Mouse (Mus musculus) limb, embryonic 14.5 days (tissue): ENCODE results near the gene Rab31. TPM values are rescaled to one million over a fixed set of nuclear protein-coding genes. Genes with fewer than 3 reads are reported as not detected.

Experiments used
- ATAC-seq: fragments of 200-750 bp; cut with Nextera tagmentation; 2 replicates; pipeline ENCODE4 v1.8.0; 2017; ENCODE audit warnings: low read depth, moderate number of reproducible peaks, moderate TSS enrichment; ENCODE audit not compliant: low FRiP score
- DNase-seq: peaks from one replicate; pipeline ENCODE4 v3.0.0-alpha.2; 2015; ENCODE audit warnings: low spot score
- H3K27ac ChIP-seq: fragments of 300-500 bp; sonication (generic); replicated peaks from 2 replicates; pipeline ENCODE4 v1.5.1; 2014; ENCODE audit warnings: low read depth, mild to moderate bottlenecking, low read length, moderate library complexity, mixed read lengths
- H3K27me3 ChIP-seq: fragments of 300-500 bp; sonication (generic); 2 replicates; pipeline ENCODE4 v1.6.1; 2014; ENCODE audit warnings: low read length, mixed read lengths; ENCODE audit not compliant: control insufficient read depth, insufficient read depth
- H3K36me3 ChIP-seq: fragments of 300-500 bp; sonication (generic); 2 replicates; pipeline ENCODE4 v1.6.1; 2014; ENCODE audit warnings: mild to moderate bottlenecking, low read length, moderate library complexity, mixed read lengths; ENCODE audit not compliant: control insufficient read depth, insufficient read depth
- H3K4me1 ChIP-seq: fragments of 300-500 bp; sonication (generic); 2 replicates; pipeline ENCODE4 v1.6.1; 2014; ENCODE audit warnings: antibody characterized with exemption, low read length, mixed read lengths; ENCODE audit not compliant: control insufficient read depth, insufficient read depth
- H3K4me2 ChIP-seq: fragments of 300-500 bp; sonication (generic); replicated peaks from 2 replicates; pipeline ENCODE4 v1.6.1; 2014; ENCODE audit warnings: low read depth, mild to moderate bottlenecking, low read length, moderate library complexity; ENCODE audit not compliant: severe bottlenecking
- H3K4me3 ChIP-seq: fragments of 300-500 bp; sonication (generic); replicated peaks from 2 replicates; pipeline ENCODE4 v1.5.1; 2014; ENCODE audit warnings: low read length
- H3K9ac ChIP-seq: fragments of 300-500 bp; sonication (generic); 2 replicates; pipeline ENCODE4 v1.6.1; 2014; ENCODE audit warnings: mild to moderate bottlenecking, low read depth, low read length, moderate library complexity; ENCODE audit not compliant: severe bottlenecking
- H3K9me3 ChIP-seq: fragments of 300-500 bp; sonication (generic); 2 replicates; pipeline ENCODE4 v1.6.1; 2016; ENCODE audit warnings: low read length; ENCODE audit not compliant: control insufficient read depth
- POLR2A ChIP-seq: fragments of 200-500 bp; IDR thresholded peaks from 2 replicates; pipeline ENCODE4 v1.8.0; 2012; ENCODE audit warnings: inconsistent platforms, mild to moderate bottlenecking, moderate library complexity, borderline replicate concordance; ENCODE audit not compliant: insufficient read depth, insufficient read length; ENCODE audit errors: extremely low read depth
- WGBS: fragments of 180-500 bp; shearing (Covaris S2); extraction: QIAGEN DNeasy Blood & Tissue Kit; methylation state at CpG from one replicate; pipeline ENCODE4 v1.1.7; 2014; 5-methylcytosine and 5-hydroxymethylcytosine counted together
- polyA plus RNA-seq, 2 experiments: library from polyadenylated mRNA; depleted of rRNA in 1 of 2; stranded (reverse) in 1 of 2; unstranded in 1 of 2; fragments of >200 nt; fragmentation: Nextera tagmentation in 1 of 2; extraction: Ambion mirVana in 1 of 2; gene quantifications; 2 replicates each; pipeline versions ENCODE4 v1.2.1 to v1.2.3; 2012 to 2014

The Rab31 gene
- polyA plus RNA-seq, 2 experiments: 36.3 to 67.8 TPM

GRCm38 (mm10) chr17:65613463-65614412 lies 158.8 kb downstream of the Rab31 start, which contains the start of gene Vapa:
Gene Vapa, minus strand, starts transcription at chr17:65613555.
- WGBS: 3% methylated on average over 72 of the region's 85 CpGs
- H3K36me3 ChIP-seq: no peaks in the 10 kb centered on the region
- DNase-seq: peak; percentile 96
- H3K27me3 ChIP-seq: no peaks in the 10 kb centered on the region
- peak within 1 kb of the TSS; percentile 71 for H3K4me2 ChIP-seq
- H3K27ac ChIP-seq: peak within 1 kb of the TSS; percentile 99
- H3K4me1 ChIP-seq: peaks cover 24% of the 10 kb centered on the region
- H3K9ac ChIP-seq: peak within 1 kb of the TSS; percentile 96
- peak; percentile 74; the same call in 1 of the 2 replicates for TF ChIP-seq POLR2A
- peak within 1 kb of the TSS; percentile 96 for H3K4me3 ChIP-seq
- no peaks in the 10 kb centered on the region for H3K9me3 ChIP-seq
- ATAC-seq: peak; percentile 92

GRCm38 (mm10) chr17:65613142-65613462 lies 159.4 kb downstream of the Rab31 start:
- no peak for TF ChIP-seq POLR2A
- H3K36me3 ChIP-seq: no peaks in the 10 kb centered on the region
- ATAC-seq (peak; percentile 59), DNase-seq (no peak)
- H3K4me3 ChIP-seq: peak overlapping the region; percentile 96
- WGBS: 2% methylated on average over 28 of the region's 42 CpGs
- H3K9me3 ChIP-seq: no peaks in the 10 kb centered on the region
- H3K4me2 ChIP-seq: peak overlapping the region; percentile 71; the same call in 1 of the 2 replicates
- H3K9ac ChIP-seq: peak overlapping the region; percentile 96
- no peaks in the 10 kb centered on the region for H3K27me3 ChIP-seq
- H3K27ac ChIP-seq: peak overlapping the region; percentile 99
- peaks cover 26% of the 10 kb centered on the region for H3K4me1 ChIP-seq

GRCm38 (mm10) chr17:65612391-65613141 lies 160.0 kb downstream of the Rab31 start:
- Histone ChIP-seq H3K4me3 (peak overlapping the region; percentile 96), H3K27ac (peak overlapping the region; percentile 99), H3K4me1 (peaks cover 30% of the 10 kb centered on the region), H3K9me3 (no peaks in the 10 kb centered on the region), H3K27me3 (no peaks in the 10 kb centered on the region), H3K9ac (peak overlapping the region; percentile 96), H3K36me3 (no peaks in the 10 kb centered on the region), H3K4me2 (peak overlapping the region; percentile 71)
- ATAC-seq (peak; percentile 19), DNase-seq (no peak)
- WGBS: under 1% methylated on average over 58 of the region's 91 CpGs
- no peak for TF ChIP-seq POLR2A

GRCm38 (mm10) chr17:65611721-65612120 lies 160.8 kb downstream of the Rab31 start:
- 7% methylated on average over 4 of the region's 4 CpGs for WGBS
- DNase-seq: peak; percentile 13

GRCm38 (mm10) chr17:65608743-65609142 lies 163.8 kb downstream of the Rab31 start:
- H3K4me3 ChIP-seq: no peak overlapping the region
- no peak overlapping the region for H3K4me2 ChIP-seq
- H3K27me3 ChIP-seq: no peaks in the 10 kb centered on the region
- H3K36me3 ChIP-seq: no peaks in the 10 kb centered on the region
- ATAC-seq (no peak), DNase-seq (no peak)
- WGBS: 78% methylated on average over 5 of the region's 5 CpGs
- no peak overlapping the region for H3K9ac ChIP-seq
- H3K4me1 ChIP-seq: peaks cover 27% of the 10 kb centered on the region
- no peak for TF ChIP-seq POLR2A
- H3K9me3 ChIP-seq: no peaks in the 10 kb centered on the region
- no peak overlapping the region for H3K27ac ChIP-seq

More at GRCm38 (mm10) chr17:65611721-65612120, 160.8 kb downstream of the Rab31 start:
- TF ChIP-seq POLR2A: no peak
- H3K4me3 ChIP-seq: peak overlapping the region; percentile 96
- no peaks in the 10 kb centered on the region for H3K27me3 ChIP-seq
- H3K4me2 ChIP-seq: peak overlapping the region; percentile 71
- H3K4me1 ChIP-seq: peaks cover 33% of the 10 kb centered on the region
- H3K36me3 ChIP-seq: no peaks in the 10 kb centered on the region
- no peak overlapping the region for H3K27ac ChIP-seq
- H3K9me3 ChIP-seq: no peaks in the 10 kb centered on the region
- no peak overlapping the region for H3K9ac ChIP-seq
- ATAC-seq: no peak
